Mouse (Mus musculus) ES-Bruce4 (cell line): Measurements from ENCODE around the gene Wdr86. TPM values are rescaled to one million over a fixed set of nuclear protein-coding genes. Genes with fewer than 3 reads are reported as not detected.

Experiments
- H3K27ac ChIP-seq: 2 replicates; pipeline ENCODE4 v1.5.1; 2012; ENCODE audit warnings: low read length, inconsistent platforms; ENCODE audit not compliant: insufficient read depth
- H3K27me3 ChIP-seq: 2 replicates; pipeline ENCODE4 v1.6.1; 2012; ENCODE audit warnings: mild to moderate bottlenecking, low read length, inconsistent platforms; ENCODE audit not compliant: control insufficient read depth, poor library complexity, insufficient read depth, severe bottlenecking
- H3K36me3 ChIP-seq: 2 replicates; pipeline ENCODE4 v1.6.1; 2012; ENCODE audit warnings: inconsistent platforms, mild to moderate bottlenecking, low read length, moderate library complexity; ENCODE audit not compliant: control insufficient read depth, poor library complexity, insufficient read depth, severe bottlenecking
- H3K4me1 ChIP-seq: one replicate; pipeline ENCODE4 v1.8.1; 2011; ENCODE audit warnings: low read length; ENCODE audit not compliant: control insufficient read depth, insufficient read depth
- H3K4me3 ChIP-seq: 2 replicates; pipeline ENCODE4 v1.5.1; 2011; ENCODE audit warnings: low read depth, mild to moderate bottlenecking, low read length
- H3K9ac ChIP-seq: 2 replicates; pipeline ENCODE4 v1.6.1; 2012; ENCODE audit warnings: low read depth, mild to moderate bottlenecking, inconsistent platforms; ENCODE audit not compliant: poor library complexity, severe bottlenecking
- H3K9me3 ChIP-seq: replicated peaks from 2 replicates; pipeline ENCODE4 v1.6.1; 2012; ENCODE audit warnings: mild to moderate bottlenecking, low read length, inconsistent platforms; ENCODE audit not compliant: control insufficient read depth, poor library complexity, insufficient read depth, severe bottlenecking
- CTCF ChIP-seq: IDR thresholded peaks from one replicate; pipeline ENCODE4 v1.8.1; 2011; ENCODE audit warnings: low read depth, low read length
- EP300 ChIP-seq: IDR thresholded peaks from 2 replicates; pipeline ENCODE4 v1.6.1; 2011; ENCODE audit warnings: low read depth, low read length; ENCODE audit not compliant: insufficient read depth
- POLR2A ChIP-seq: IDR thresholded peaks from one replicate; pipeline ENCODE4 v1.8.1; 2011; ENCODE audit warnings: low read length; ENCODE audit not compliant: insufficient read depth
- polyA plus RNA-seq: library from polyadenylated mRNA; stranded (reverse); fragments of >200 nt; gene quantifications from 2 replicates; pipeline ENCODE4 v1.2.4, GENCODE M21; 2011; ENCODE audit warnings: low read depth; ENCODE audit not compliant: missing spikeins, insufficient read depth, insufficient read length

Wdr86 gene
- polyA plus RNA-seq, 1 experiment: 10.3 TPM

DNA sequence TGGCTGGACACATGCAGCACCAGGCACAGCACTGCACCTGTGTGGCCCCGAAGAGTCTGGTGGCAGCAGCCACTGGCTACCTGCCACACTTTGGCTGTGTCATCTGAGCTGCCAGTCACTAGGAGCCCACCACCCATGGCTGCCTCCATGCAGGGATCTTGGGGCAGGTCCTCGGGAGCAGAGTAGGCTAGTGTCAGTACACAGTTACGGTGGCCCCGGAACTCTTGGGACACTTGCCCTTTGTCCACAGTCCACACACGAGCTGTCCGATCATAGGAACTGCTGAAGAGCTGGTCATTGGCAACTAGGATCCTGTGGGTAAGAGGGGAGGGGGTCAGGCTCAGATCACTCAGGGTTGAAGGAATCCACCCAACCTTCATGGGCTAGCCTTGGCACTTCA lies 12.5 kb downstream of the Wdr86 start:
- Histone ChIP-seq H3K27me3 (no peaks in the 10 kb centered on the region), H3K4me3 (no peak overlapping the region), H3K9me3 (no peaks in the 10 kb centered on the region), H3K4me1 (no peaks in the 10 kb centered on the region), H3K9ac (no peak overlapping the region), H3K27ac (no peak overlapping the region), H3K36me3 (no peaks in the 10 kb centered on the region; the same call in 1 of the 2 replicates)
- TF ChIP-seq CTCF: no peak
- TF ChIP-seq POLR2A: no peak
- no peak for TF ChIP-seq EP300

GRCm38 (mm10) chr5:24713987-24714386 lies 16.5 kb downstream of the Wdr86 start:
- H3K36me3 ChIP-seq: peaks cover 3% of the 10 kb centered on the region; the same call in 1 of the 2 replicates

DNA sequence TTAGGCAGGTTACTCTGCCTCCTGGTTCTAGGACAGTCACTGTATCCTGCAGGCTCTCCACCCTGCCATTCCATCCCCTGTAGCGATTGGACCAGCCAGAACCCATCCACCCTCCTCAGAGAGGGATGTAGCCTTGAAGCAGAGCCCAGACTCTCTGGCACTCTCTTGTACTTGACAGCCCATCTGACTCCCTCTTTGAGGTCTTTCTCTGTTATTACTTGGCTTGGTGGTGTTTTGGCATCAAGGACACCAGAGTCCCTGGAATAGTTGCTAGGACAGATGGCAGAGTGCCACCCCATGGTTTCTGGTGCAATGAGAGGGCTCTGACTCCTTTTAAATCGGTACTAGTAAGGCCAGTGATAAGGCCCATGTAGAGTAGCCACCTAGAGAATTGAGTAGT lies 17.3 kb downstream of the Wdr86 start:
- Histone ChIP-seq H3K9me3 (no peaks in the 10 kb centered on the region; the same call in 1 of the 2 replicates), H3K9ac (no peak overlapping the region), H3K27me3 (no peaks in the 10 kb centered on the region), H3K27ac (no peak overlapping the region), H3K36me3 (peaks cover 4% of the 10 kb centered on the region; the same call in 1 of the 2 replicates), H3K4me3 (no peak overlapping the region), H3K4me1 (no peaks in the 10 kb centered on the region)
- TF ChIP-seq POLR2A: no peak
- no peak for TF ChIP-seq CTCF
- no peak for TF ChIP-seq EP300

More at GRCm38 (mm10) chr5:24713987-24714386, 16.5 kb downstream of the Wdr86 start:
- Histone ChIP-seq H3K27ac (no peak overlapping the region), H3K9ac (no peak overlapping the region), H3K4me1 (no peaks in the 10 kb centered on the region), H3K27me3 (no peaks in the 10 kb centered on the region), H3K9me3 (no peaks in the 10 kb centered on the region; the same call in 1 of the 2 replicates), H3K4me3 (no peak overlapping the region)
- TF ChIP-seq EP300: no peak
- TF ChIP-seq POLR2A: no peak
- no peak for TF ChIP-seq CTCF

DNA sequence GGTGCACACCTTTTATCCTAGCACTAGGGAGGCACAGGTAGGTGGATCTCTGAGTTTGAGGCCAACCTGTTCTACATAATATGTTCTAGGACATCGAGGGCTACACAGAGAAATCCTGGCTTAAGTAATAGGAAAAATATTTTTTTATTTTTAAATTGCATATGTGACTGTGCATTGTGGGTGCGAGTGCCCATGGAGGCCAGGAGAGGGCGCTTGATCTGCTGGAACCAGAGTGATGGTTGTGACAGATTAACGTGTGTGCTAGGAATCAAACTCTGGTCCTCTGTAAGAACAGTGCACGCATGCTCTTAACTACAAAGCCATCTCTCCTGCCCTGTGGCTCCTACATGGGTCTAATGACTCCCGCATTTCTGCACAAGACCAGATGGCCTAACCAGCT lies 18.9 kb downstream of the Wdr86 start:
- Histone ChIP-seq H3K9ac (no peak overlapping the region), H3K9me3 (no peaks in the 10 kb centered on the region; the same call in 1 of the 2 replicates), H3K4me3 (no peak overlapping the region), H3K27me3 (no peaks in the 10 kb centered on the region), H3K4me1 (no peaks in the 10 kb centered on the region), H3K36me3 (peaks cover 17% of the 10 kb centered on the region), H3K27ac (no peak overlapping the region)
- TF ChIP-seq POLR2A (no peak), EP300 (no peak), CTCF (peak; percentile 39)

DNA sequence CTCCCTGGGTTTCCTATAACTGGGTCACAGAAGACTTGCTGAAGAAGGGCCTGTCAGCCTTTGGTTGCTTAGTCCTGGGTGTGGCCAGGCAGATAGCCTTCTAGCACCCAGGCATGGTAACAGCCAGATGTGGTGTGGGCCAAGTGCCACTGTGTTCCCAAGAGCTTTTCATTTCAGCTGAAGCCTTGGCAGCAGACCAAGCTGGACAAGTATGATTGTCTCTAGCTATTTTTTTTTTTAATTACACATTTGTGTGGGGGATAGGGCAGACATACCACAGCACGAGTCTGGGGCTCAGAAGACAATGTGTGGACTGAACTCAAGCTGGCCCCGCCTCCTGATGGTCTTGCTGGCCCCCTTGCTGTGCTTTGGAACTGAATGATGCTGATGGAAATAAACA lies 20.6 kb downstream of the Wdr86 start:
- no peaks in the 10 kb centered on the region; the same call in 1 of the 2 replicates for H3K9me3 ChIP-seq
- no peaks in the 10 kb centered on the region for H3K27me3 ChIP-seq
- no peak overlapping the region for H3K9ac ChIP-seq
- no peak overlapping the region for H3K27ac ChIP-seq
- TF ChIP-seq EP300 (no peak), CTCF (no peak), POLR2A (no peak)
- no peaks in the 10 kb centered on the region for H3K4me1 ChIP-seq
- H3K4me3 ChIP-seq: no peak overlapping the region
- H3K36me3 ChIP-seq: peaks cover 27% of the 10 kb centered on the region

GRCm38 (mm10) chr5:24704615-24705014 lies 25.9 kb downstream of the Wdr86 start:
- Histone ChIP-seq H3K27ac (no peak overlapping the region), H3K4me3 (no peak overlapping the region), H3K36me3 (peaks cover 49% of the 10 kb centered on the region), H3K9ac (no peak overlapping the region), H3K9me3 (no peaks in the 10 kb centered on the region), H3K4me1 (no peaks in the 10 kb centered on the region), H3K27me3 (no peaks in the 10 kb centered on the region)
- no peak for TF ChIP-seq EP300
- no peak for TF ChIP-seq POLR2A
- no peak for TF ChIP-seq CTCF
